Mouse (Mus musculus): ENCODE measurements at regions not wholly inside any gene's neighbourhood (a gene's known extent, or its start where the extent isn't known, plus 50 kb on each side); places are given as distances from the start of the nearest gene placed in this dataset.

- H3K27ac ChIP-seq (replicated peaks), result no peak overlapping the region
- H3K4me2 ChIP-seq, result no peak overlapping the region
- H3K9me3 ChIP-seq (replicated peaks), result no peaks in the 10 kb centered on the region
- no peaks in the 10 kb centered on the region for H3K4me1 ChIP-seq (replicated peaks)
- no peak overlapping the region for H3K9ac ChIP-seq
- no peak for ATAC-seq (ENCODE audit: insufficient read depth)
- WGBS (ENCODE audit: insufficient replicate concordance), result 47% methylated on average over 15 of the region's 15 CpGs
- H3K4me3 ChIP-seq (replicated peaks), result no peak overlapping the region
- H3K36me3 ChIP-seq (replicated peaks), result no peaks in the 10 kb centered on the region
- peaks cover 4% of the 10 kb centered on the region; the same call in 1 of the 2 replicates for H3K27me3 ChIP-seq
These were observed 52.0 kb upstream of the Nkx1-1 start for GRCm38 (mm10) chr5:33485765-33486164.
